7 mouse cellular contexts compared by ENCODE assay signal in the genomic region with DNA sequence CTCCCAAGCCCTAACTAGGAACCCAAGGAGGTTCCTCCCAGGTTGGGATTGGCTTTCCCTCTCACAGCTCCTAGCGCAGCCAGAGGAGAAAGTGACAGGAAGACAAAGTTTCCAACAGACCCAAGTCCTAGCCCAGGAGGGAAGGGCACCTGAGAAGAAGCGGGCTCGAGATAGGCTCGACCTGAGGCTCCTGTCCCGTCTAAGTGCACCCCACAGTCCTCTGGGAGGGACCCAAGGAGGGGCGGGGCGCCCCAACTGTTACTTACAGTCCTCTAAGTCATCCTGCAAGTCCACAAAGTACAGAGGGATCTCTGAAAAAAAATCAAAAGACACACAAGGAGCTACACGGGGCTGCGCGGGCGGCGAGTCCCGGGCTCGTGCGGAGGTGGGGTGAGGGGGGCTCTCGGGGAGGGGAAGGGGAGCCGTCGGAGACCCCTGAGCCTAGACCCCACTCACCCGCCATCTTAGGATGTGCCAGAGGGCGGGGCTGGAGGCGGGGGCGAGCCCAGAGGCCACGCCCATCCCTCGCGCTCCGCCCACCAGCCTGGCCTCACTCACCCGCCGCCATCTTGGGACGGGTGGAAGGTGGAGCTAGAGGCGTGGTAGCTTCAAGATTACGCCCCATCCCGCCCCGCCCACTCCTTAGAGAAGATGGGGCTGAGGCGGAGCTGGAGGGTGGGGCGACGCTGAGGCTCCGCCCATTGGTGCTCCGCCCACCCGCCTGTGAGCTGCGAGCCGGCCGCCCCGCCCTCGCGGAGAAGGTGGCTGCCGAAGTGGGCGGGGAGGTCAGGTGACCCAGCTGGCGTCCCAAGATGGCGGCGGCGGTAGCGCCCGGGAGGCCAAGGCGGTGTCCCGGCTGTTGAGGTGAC. TPM values are rescaled to one million over a fixed set of nuclear protein-coding genes. Genes with fewer than 3 reads are reported as not detected.
DNase-seq lines count a peak whose midpoint lies in the region; ATAC-seq and TF ChIP-seq lines count a peak whose summit lies in the region.

A gene (plus strand): TSS at position 704 of the 869 bp plus-strand sequence.

- no peaks in the 10 kb centered on the region for H3K27me3 ChIP-seq in embryonic facial prominence, embryonic 10.5 days (replicated peaks; ENCODE audit: low read depth, poor library complexity, severe bottlenecking)
- no peaks in the 10 kb centered on the region for H3K27me3 ChIP-seq in intestine, postnatal 0 days (replicated peaks; ENCODE audit: control insufficient read depth, insufficient read depth, low read length)
- H3K27me3 ChIP-seq in midbrain, embryonic 12.5 days: no peaks in the 10 kb centered on the region
- H3K27me3 ChIP-seq in small intestine, adult 2 months (ENCODE audit: control insufficient read depth, insufficient read depth, low read length): no peaks in the 10 kb centered on the region

- under 1% methylated on average over 55 of the region's 55 CpGs for WGBS in embryonic facial prominence, embryonic 10.5 days
- WGBS in intestine, postnatal 0 days: 0% methylated on average over 42 of the region's 55 CpGs
- WGBS in midbrain, embryonic 12.5 days: 1% methylated on average over 55 of the region's 55 CpGs
- WGBS in small intestine, adult 2 months: 1% methylated on average over 54 of the region's 55 CpGs

- peak; percentile 98 for DNase-seq in adrenal gland, postnatal 10 days
- peak; percentile 100 for DNase-seq in embryonic facial prominence, embryonic 10.5 days (ENCODE audit: low spot score)
- DNase-seq in gonadal fat pad, adult 2 months (ENCODE audit: low read depth): peak; percentile 67
- peak; percentile 99 for DNase-seq in left cerebral cortex, postnatal 4 days

- H3K9ac ChIP-seq in intestine, postnatal 0 days (ENCODE audit: low read depth, low read length): peak within 1 kb of the TSS; percentile 97
- peak within 1 kb of the TSS; percentile 85 for H3K9ac ChIP-seq in midbrain, embryonic 12.5 days (replicated peaks)

- no peak for TF ChIP-seq CTCF in intestine, postnatal 0 days (IDR thresholded peaks at IDR 0.05; ENCODE audit: low read depth)
- TF ChIP-seq CTCF in small intestine, adult 2 months (IDR thresholded peaks at IDR 0.05; ENCODE audit: extremely low read depth, insufficient read length, insufficient replicate concordance, low read depth, low read length): no peak

- H3K4me1 ChIP-seq in embryonic facial prominence, embryonic 10.5 days: peaks cover 27% of the 10 kb centered on the region
- H3K4me1 ChIP-seq in intestine, postnatal 0 days (replicated peaks; ENCODE audit: control insufficient read depth, insufficient read depth, low read length): peaks cover 6% of the 10 kb centered on the region
- H3K4me1 ChIP-seq in midbrain, embryonic 12.5 days: peaks cover 34% of the 10 kb centered on the region
- peaks cover 20% of the 10 kb centered on the region; the same call in 1 of the 2 replicates for H3K4me1 ChIP-seq in small intestine, adult 2 months (ENCODE audit: control insufficient read depth, insufficient read depth, insufficient read length, low read length)

- H3K4me3 ChIP-seq in embryonic facial prominence, embryonic 10.5 days: peak within 1 kb of the TSS; percentile 99
- peak within 1 kb of the TSS; percentile 95 for H3K4me3 ChIP-seq in intestine, postnatal 0 days (ENCODE audit: low read depth, low read length)
- H3K4me3 ChIP-seq in midbrain, embryonic 12.5 days: peak within 1 kb of the TSS; percentile 84
- peak within 1 kb of the TSS; percentile 96 for H3K4me3 ChIP-seq in small intestine, adult 2 months (ENCODE audit: low read depth, low read length)

- no peaks in the 10 kb centered on the region for H3K9me3 ChIP-seq in embryonic facial prominence, embryonic 10.5 days
- H3K9me3 ChIP-seq in intestine, postnatal 0 days (ENCODE audit: control insufficient read depth): no peaks in the 10 kb centered on the region
- no peaks in the 10 kb centered on the region for H3K9me3 ChIP-seq in midbrain, embryonic 12.5 days

- peak; percentile 98 for ATAC-seq in intestine, postnatal 0 days
- peak; percentile 96 for ATAC-seq in midbrain, embryonic 12.5 days (ENCODE audit: low FRiP score, low read depth)

- H3K4me2 ChIP-seq in intestine, postnatal 0 days (replicated peaks; ENCODE audit: low read depth): peak within 1 kb of the TSS; percentile 88
- H3K4me2 ChIP-seq in midbrain, embryonic 12.5 days (replicated peaks): peak within 1 kb of the TSS; percentile 87

- peaks cover 36% of the 10 kb centered on the region for H3K36me3 ChIP-seq in embryonic facial prominence, embryonic 10.5 days (replicated peaks)
- peaks cover 18% of the 10 kb centered on the region; the same call in 1 of the 2 replicates for H3K36me3 ChIP-seq in intestine, postnatal 0 days (ENCODE audit: control insufficient read depth, insufficient read depth)
- peaks cover 21% of the 10 kb centered on the region for H3K36me3 ChIP-seq in midbrain, embryonic 12.5 days
- H3K36me3 ChIP-seq in small intestine, adult 2 months (ENCODE audit: control insufficient read depth, insufficient read depth, low read length): peaks cover 14% of the 10 kb centered on the region

- peak; percentile 88 for TF ChIP-seq POLR2A in small intestine, adult 2 months (IDR thresholded peaks at IDR 0.05; ENCODE audit: low read depth, low read length)

- intact Hi-C loops in left cerebral cortex, postnatal 4 days (cut with DNase I): no loop called here

- peak within 1 kb of the TSS; percentile 96 for H3K27ac ChIP-seq in embryonic facial prominence, embryonic 10.5 days (replicated peaks)
- H3K27ac ChIP-seq in intestine, postnatal 0 days (ENCODE audit: low read depth, low read length): peak within 1 kb of the TSS; percentile 84
- H3K27ac ChIP-seq in midbrain, embryonic 12.5 days (replicated peaks): 0 out of 2 replicates have a peak within 1 kb of the TSS, but pooled peaks have one; percentile 32
- peak within 1 kb of the TSS; percentile 74 for H3K27ac ChIP-seq in small intestine, adult 2 months (ENCODE audit: insufficient read depth, low read depth, low read length)

RNA-seq across cellular contexts. Expression of the gene that starts here (rescaled TPM):
- total RNA-seq in adrenal gland, postnatal 10 days (2021): 10 to 100 TPM; 28.3 to 29.8 TPM
- 24.2 and 24.6 TPM in 2 replicates for polyA plus RNA-seq in embryonic facial prominence, embryonic 10.5 days (2016; fragmentation: Nextera tagmentation; extraction: Ambion mirVana)
- polyA plus RNA-seq in gonadal fat pad, adult 2 months (2012; rRNA removed): 11.1 and 17.9 TPM in 2 replicates
- 42.0 and 42.1 TPM in 2 replicates for polyA plus RNA-seq in intestine, postnatal 0 days (2015; fragmentation: Nextera tagmentation; extraction: Ambion mirVana)
- 10 to 100 TPM; 25.5 to 27.8 TPM for total RNA-seq in left cerebral cortex, postnatal 4 days (2021)
- polyA plus RNA-seq in midbrain, embryonic 12.5 days (2016; fragmentation: Nextera tagmentation; extraction: Ambion mirVana): 41.4 and 42.5 TPM in 2 replicates
- polyA plus RNA-seq in small intestine, adult 2 months (2012; rRNA removed): 25.6 and 76.4 TPM in 2 replicates

Comparison
In these comparisons a context has a peak if more than half of its experiments do, and no peak if none do; other contexts are left out.
1. Peak in every context shown above with its lines: DNase-seq, ATAC-seq, H3K4me3 ChIP-seq and H3K27ac ChIP-seq.
2. H3K27ac ChIP-seq: peak in every context shown above with its lines; median percentile 96 in embryonic facial prominence, embryonic 10.5 days; 84 in intestine, postnatal 0 days; 74 in small intestine, adult 2 months; 32 in midbrain, embryonic 12.5 days.